Mouse (Mus musculus) embryonic fibroblast, embryonic 13.5 days (primary cell): Measurements from ENCODE around the gene Scaper.

Source experiments
- CTCF ChIP-seq: IDR thresholded peaks from 2 replicates; pipeline ENCODE4 v1.5.1; 2011; ENCODE audit warnings: mild to moderate bottlenecking, control low read depth, low read length, moderate library complexity, borderline replicate concordance; ENCODE audit not compliant: insufficient read depth
- POLR2A ChIP-seq: IDR thresholded peaks from 2 replicates; pipeline ENCODE4 v1.6.1; 2011; ENCODE audit warnings: low read depth, mild to moderate bottlenecking, control low read depth, low read length, moderate library complexity

GRCm38 (mm10) chr9:55539006-55539405, 398.9 kb downstream of the Scaper start:
- TF ChIP-seq POLR2A = no peak
- no peak for TF ChIP-seq CTCF
